Mouse (Mus musculus) forebrain, embryonic 15.5 days (tissue): ENCODE measurements around the gene Snx15. TPM values are rescaled to one million over a fixed set of nuclear protein-coding genes. Genes with fewer than 3 reads are reported as not detected.

ENCODE experiments used
- ATAC-seq: fragments of 200-750 bp; cut with Nextera tagmentation; replicated peaks from 2 replicates; pipeline ENCODE4 v1.8.0; 2017; ENCODE audit warnings: mild to moderate bottlenecking, moderate TSS enrichment, moderate library complexity
- H3K27ac ChIP-seq: fragments of 300-500 bp; sonication (generic); replicated peaks from 2 replicates; pipeline ENCODE4 v1.5.1; 2015; ENCODE audit warnings: mild to moderate bottlenecking, inconsistent platforms
- H3K27me3 ChIP-seq: fragments of 300-500 bp; sonication (generic); 2 replicates; pipeline ENCODE4 v1.6.1; 2015; ENCODE audit warnings: inconsistent platforms
- H3K36me3 ChIP-seq: fragments of 300-500 bp; sonication (generic); 2 replicates; pipeline ENCODE4 v1.6.1; 2015; ENCODE audit warnings: mild to moderate bottlenecking, inconsistent platforms
- H3K4me1 ChIP-seq: fragments of 300-500 bp; sonication (generic); 2 replicates; pipeline ENCODE4 v1.6.1; 2015; ENCODE audit warnings: inconsistent platforms
- H3K4me2 ChIP-seq: fragments of 300-500 bp; sonication (generic); replicated peaks from 2 replicates; pipeline ENCODE4 v1.6.1; 2015; ENCODE audit warnings: mild to moderate bottlenecking, inconsistent platforms
- H3K4me3 ChIP-seq: fragments of 300-500 bp; sonication (generic); 2 replicates; pipeline ENCODE4 v1.5.1; 2015; ENCODE audit warnings: mild to moderate bottlenecking, inconsistent platforms
- H3K9ac ChIP-seq: fragments of 300-500 bp; sonication (generic); replicated peaks from 2 replicates; pipeline ENCODE4 v1.6.1; 2015; ENCODE audit warnings: mild to moderate bottlenecking, inconsistent platforms
- H3K9me3 ChIP-seq: fragments of 300-500 bp; sonication (generic); 2 replicates; pipeline ENCODE4 v1.6.1; 2016; ENCODE audit warnings: inconsistent platforms
- WGBS: fragments of 180-500 bp; shearing (Covaris S2); methylation state at CpG from one replicate; pipeline ENCODE4 v1.1.7; 2015; ENCODE audit warnings: mixed read lengths; 5-methylcytosine and 5-hydroxymethylcytosine counted together
- polyA plus RNA-seq: library from polyadenylated mRNA; unstranded; fragments of >200 nt; fragmentation: Nextera tagmentation; extraction: Ambion mirVana; gene quantifications from 2 replicates; pipeline ENCODE4 v1.2.1, GENCODE M21; 2015

The Snx15 gene
- polyA plus RNA-seq, 1 experiment from 2014 or later, result 45.6 TPM

GRCm38 (mm10) chr19:6117986-6118676 is 10.0 kb downstream of the Snx15 start, which contains the start of gene Sac3d1:
TSS of gene Sac3d1 (minus strand) at chr19:6118650.
- peak; percentile 89 for ATAC-seq
- Histone ChIP-seq H3K4me3 (peak within 1 kb of the TSS; percentile 84), H3K9ac (peak within 1 kb of the TSS; percentile 86), H3K4me2 (peak within 1 kb of the TSS; percentile 82), H3K9me3 (no peaks in the 10 kb centered on the region), H3K36me3 (peaks cover 18% of the 10 kb centered on the region), H3K4me1 (peaks cover 26% of the 10 kb centered on the region), H3K27ac (peak within 1 kb of the TSS; percentile 96), H3K27me3 (no peaks in the 10 kb centered on the region)
- under 1% methylated on average over 77 of the region's 77 CpGs for WGBS

GRCm38 (mm10) chr19:6117346-6117985 is 10.6 kb downstream of the Snx15 start:
- WGBS, result 5% methylated on average over 32 of the region's 32 CpGs
- peaks cover 18% of the 10 kb centered on the region for H3K36me3 ChIP-seq
- 0 out of 2 replicates have a peak, but pooled peaks have one; percentile 2 for ATAC-seq

DNA sequence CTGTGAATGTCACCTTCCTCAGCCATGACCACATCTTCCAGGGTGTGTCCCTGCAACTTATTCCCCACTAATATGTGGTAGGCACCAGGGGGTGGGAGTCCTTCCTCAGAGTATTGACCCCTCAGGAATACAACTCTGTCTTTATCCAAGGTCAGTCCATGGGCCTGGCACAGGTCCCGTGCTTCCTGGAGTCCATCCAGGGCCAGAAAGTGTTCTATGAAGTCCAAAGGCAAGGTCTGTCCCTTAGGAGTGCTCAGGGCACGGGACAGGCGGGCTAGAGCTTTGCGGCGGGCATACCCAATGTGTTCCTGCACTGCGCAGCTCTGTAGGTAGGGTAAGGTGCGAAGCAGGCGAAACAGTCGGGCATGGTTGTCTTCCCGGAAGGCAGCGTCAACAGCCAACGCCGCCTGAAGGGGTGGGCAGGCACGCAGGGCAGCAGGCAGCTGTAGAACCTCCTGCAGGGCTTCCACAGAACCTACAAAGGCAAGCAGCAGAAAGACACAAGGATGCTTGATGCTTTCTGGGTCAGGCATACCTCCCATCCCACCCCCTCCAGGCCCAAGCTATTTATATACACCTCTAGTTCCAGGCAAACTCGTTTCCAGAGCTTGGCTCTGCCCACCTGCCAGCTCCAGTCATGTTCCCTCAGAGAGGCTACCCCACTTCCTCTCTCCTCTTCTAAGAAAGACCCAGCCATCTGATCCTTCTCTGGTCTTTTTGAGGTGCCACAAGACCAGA is 11.8 kb downstream of the Snx15 start:
- H3K36me3 ChIP-seq, result peaks cover 20% of the 10 kb centered on the region
- 92% methylated on average over 15 of the region's 15 CpGs for WGBS
- no peak for ATAC-seq
- H3K9ac ChIP-seq, result no peak overlapping the region
- H3K4me2 ChIP-seq, result no peak overlapping the region
- no peaks in the 10 kb centered on the region for H3K27me3 ChIP-seq
- no peaks in the 10 kb centered on the region for H3K9me3 ChIP-seq
- H3K4me3 ChIP-seq, result no peak overlapping the region
- H3K27ac ChIP-seq, result no peak overlapping the region
- H3K4me1 ChIP-seq, result peaks cover 26% of the 10 kb centered on the region

More at GRCm38 (mm10) chr19:6117346-6117985, 10.6 kb downstream of the Snx15 start:
- Histone ChIP-seq H3K27ac (peak overlapping the region; percentile 96), H3K9ac (peak overlapping the region; percentile 86), H3K9me3 (no peaks in the 10 kb centered on the region), H3K4me2 (peak overlapping the region; percentile 82), H3K4me3 (peak overlapping the region; percentile 84), H3K4me1 (peaks cover 26% of the 10 kb centered on the region), H3K27me3 (no peaks in the 10 kb centered on the region)

- Histone ChIP-seq H3K4me1 (peaks cover 14% of the 10 kb centered on the region), H3K27me3 (no peaks in the 10 kb centered on the region), H3K9ac (no peak overlapping the region), H3K27ac (no peak overlapping the region), H3K4me2 (no peak overlapping the region), H3K36me3 (peaks cover 20% of the 10 kb centered on the region), H3K4me3 (no peak overlapping the region), H3K9me3 (no peaks in the 10 kb centered on the region)
- WGBS, result 76% methylated on average over 6 of the region's 6 CpGs
- no peak for ATAC-seq
Observed at GRCm38 (mm10) chr19:6113116-6113515, 15.0 kb downstream of the Snx15 start.

DNA sequence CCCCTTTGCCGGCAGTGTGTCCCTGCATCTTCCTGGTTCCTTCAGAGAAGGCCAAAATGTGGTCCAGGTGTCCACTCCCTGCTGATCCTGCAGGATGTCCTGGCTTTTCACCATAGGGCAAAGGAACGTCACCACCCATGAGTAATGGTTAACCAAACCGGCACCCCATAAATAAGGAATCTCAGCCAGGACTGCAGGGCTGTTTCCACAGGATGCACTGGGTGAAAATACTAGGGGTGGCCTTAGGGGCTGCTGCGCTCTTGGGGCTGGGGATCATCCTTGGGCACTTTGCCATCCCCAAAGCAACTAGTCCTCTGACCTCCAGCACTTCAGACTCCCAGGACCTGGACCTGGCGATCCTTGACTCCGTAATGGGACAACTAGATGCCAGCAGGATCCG is 22.5 kb downstream of the Snx15 start, which contains the start of gene Naaladl1:
Gene Naaladl1 (plus strand): TSS at position 197 of the 400 bp plus-strand sequence.
- no peaks in the 10 kb centered on the region for H3K9me3 ChIP-seq
- ATAC-seq, result no peak
- no peak within 1 kb of the TSS for H3K27ac ChIP-seq
- no peak within 1 kb of the TSS for H3K4me2 ChIP-seq
- no peaks in the 10 kb centered on the region for H3K4me1 ChIP-seq
- H3K4me3 ChIP-seq, result no peak within 1 kb of the TSS
- H3K27me3 ChIP-seq, result no peaks in the 10 kb centered on the region
- 84% methylated on average over 7 of the region's 7 CpGs for WGBS
- no peaks in the 10 kb centered on the region for H3K36me3 ChIP-seq
- no peak within 1 kb of the TSS for H3K9ac ChIP-seq

- 90% methylated on average over 4 of the region's 4 CpGs for WGBS
- ATAC-seq, result no peak
Observed at GRCm38 (mm10) chr19:6104476-6104875, 23.6 kb downstream of the Snx15 start.

DNA sequence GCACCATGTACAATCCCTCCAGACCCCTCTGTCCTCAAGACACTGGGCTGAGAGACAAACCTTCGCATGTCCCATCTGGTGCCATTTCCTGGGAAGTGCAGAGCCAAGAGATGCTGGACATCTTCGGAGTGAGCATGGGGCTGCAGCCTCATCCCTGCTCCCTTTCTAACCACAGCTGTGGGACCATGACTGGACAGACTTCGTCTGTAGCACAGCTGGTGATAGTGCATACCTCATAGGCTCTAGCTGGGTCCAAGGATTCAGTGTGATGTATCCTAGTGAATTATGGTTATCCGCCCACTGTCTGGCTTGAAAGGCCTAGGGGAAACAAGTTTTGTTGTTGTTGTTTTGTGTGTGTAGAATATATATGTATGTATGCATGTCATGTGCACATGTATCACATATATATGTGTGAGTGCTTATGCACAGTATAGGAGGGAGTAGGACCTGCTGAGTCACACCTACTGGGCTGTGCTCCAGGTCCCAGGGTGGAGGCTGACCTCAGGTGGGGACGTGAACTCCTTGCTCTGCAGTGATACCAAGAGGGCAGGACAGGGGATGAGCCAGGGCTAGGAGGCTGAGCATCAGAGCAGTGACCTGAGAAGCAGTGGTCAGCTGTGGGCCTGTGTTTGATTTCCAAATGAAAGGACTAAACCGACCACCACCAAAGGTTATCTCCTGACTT is 25.8 kb downstream of the Snx15 start:
- no peak overlapping the region for H3K4me3 ChIP-seq
- no peak overlapping the region for H3K27ac ChIP-seq
- no peak overlapping the region for H3K9ac ChIP-seq
- H3K4me2 ChIP-seq, result no peak overlapping the region
- H3K9me3 ChIP-seq, result no peaks in the 10 kb centered on the region
- H3K27me3 ChIP-seq, result no peaks in the 10 kb centered on the region
- no peak for ATAC-seq
- no peaks in the 10 kb centered on the region for H3K36me3 ChIP-seq
- WGBS, result 81% methylated on average over 6 of the region's 6 CpGs
- no peaks in the 10 kb centered on the region for H3K4me1 ChIP-seq

More at GRCm38 (mm10) chr19:6104476-6104875, 23.6 kb downstream of the Snx15 start:
- Histone ChIP-seq H3K9ac (no peak overlapping the region), H3K27ac (no peak overlapping the region), H3K4me3 (no peak overlapping the region), H3K9me3 (no peaks in the 10 kb centered on the region), H3K4me1 (no peaks in the 10 kb centered on the region), H3K4me2 (no peak overlapping the region), H3K27me3 (no peaks in the 10 kb centered on the region), H3K36me3 (no peaks in the 10 kb centered on the region)

DNA sequence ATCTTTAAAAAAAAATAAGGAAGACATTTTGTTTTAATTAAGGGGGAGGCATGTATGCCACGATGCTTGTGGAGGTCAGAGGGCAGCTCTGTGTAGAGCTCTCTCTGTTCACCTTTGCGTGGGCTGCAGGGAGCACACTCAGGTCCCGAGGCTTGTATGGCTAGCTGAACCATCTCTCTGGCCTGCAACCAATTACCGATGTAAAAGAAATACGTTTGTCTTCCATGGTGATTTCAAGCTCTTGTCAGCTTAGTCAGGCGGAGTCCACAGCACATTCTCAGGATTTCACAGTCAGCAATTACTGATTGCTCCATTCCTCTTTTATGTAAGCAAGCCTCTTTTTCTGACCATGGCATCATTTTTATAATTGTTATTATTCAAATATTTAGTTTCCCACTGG is 26.9 kb downstream of the Snx15 start:
- ATAC-seq, result no peak
- H3K27ac ChIP-seq, result no peak overlapping the region
- no peak overlapping the region for H3K4me2 ChIP-seq
- 83% methylated on average over 6 of the region's 6 CpGs for WGBS
- H3K27me3 ChIP-seq, result no peaks in the 10 kb centered on the region
- H3K9me3 ChIP-seq, result no peaks in the 10 kb centered on the region
- no peak overlapping the region for H3K4me3 ChIP-seq
- H3K4me1 ChIP-seq, result no peaks in the 10 kb centered on the region
- H3K9ac ChIP-seq, result no peak overlapping the region
- H3K36me3 ChIP-seq, result no peaks in the 10 kb centered on the region

DNA sequence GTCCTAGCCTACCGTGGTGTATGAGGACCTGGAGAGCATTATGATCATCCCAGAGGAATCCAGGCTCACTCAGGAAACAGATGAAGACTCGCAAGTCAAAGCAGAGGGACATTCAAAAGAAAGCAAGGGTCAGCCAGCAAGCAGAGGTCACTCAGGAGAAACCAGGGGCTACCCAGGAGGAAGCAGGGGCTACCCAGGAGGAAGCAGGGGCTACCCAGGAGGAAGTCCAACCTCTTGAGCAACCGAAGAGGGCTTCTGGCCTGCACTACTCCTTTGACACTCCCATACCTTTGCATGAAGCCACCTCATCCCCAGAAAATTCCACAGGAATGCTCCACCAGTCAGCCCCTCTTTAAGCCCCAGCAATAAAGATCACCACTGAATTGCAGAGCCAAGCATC is 30.3 kb downstream of the Snx15 start:
- Histone ChIP-seq H3K4me3 (no peak overlapping the region), H3K4me2 (no peak overlapping the region), H3K36me3 (no peaks in the 10 kb centered on the region), H3K27me3 (no peaks in the 10 kb centered on the region), H3K27ac (no peak overlapping the region), H3K9ac (no peak overlapping the region), H3K4me1 (no peaks in the 10 kb centered on the region), H3K9me3 (no peaks in the 10 kb centered on the region)
- no peak for ATAC-seq
- WGBS, result 91% methylated on average over 3 of the region's 3 CpGs

DNA sequence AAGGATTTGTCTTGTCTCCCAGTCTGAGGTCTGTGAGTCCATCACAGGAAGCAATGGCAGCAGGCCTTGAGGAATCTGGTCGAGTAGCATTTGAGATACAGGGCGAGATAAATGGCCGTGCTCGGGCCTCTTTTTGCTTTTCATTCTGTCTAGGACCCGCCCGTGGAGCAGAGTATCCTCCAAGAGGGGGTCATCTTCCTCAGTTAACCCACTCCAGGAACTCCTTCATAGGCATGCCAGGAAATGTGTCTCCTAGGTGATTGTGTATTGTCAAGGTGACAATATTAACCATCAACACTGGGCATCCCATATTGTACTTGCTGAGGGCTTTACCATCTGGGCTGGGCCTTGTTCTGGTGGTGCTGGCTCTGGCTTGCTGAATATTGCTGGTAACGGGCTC is 34.0 kb downstream of the Snx15 start, which contains the start of gene AC131692.1:
Gene AC131692.1 (plus strand): TSS at position 301 of the 400 bp plus-strand sequence.
- Histone ChIP-seq H3K27me3 (no peaks in the 10 kb centered on the region), H3K27ac (no peak within 1 kb of the TSS), H3K36me3 (0 out of 2 replicates have a peak, but pooled peaks cover 3% of the 10 kb centered on the region), H3K9me3 (no peaks in the 10 kb centered on the region), H3K4me1 (no peaks in the 10 kb centered on the region), H3K9ac (no peak within 1 kb of the TSS), H3K4me2 (no peak within 1 kb of the TSS), H3K4me3 (no peak within 1 kb of the TSS)
- ATAC-seq, result no peak
- WGBS, result 94% methylated on average over 7 of the region's 7 CpGs

GRCm38 (mm10) chr19:6088841-6089240 is 39.3 kb downstream of the Snx15 start:
- WGBS, result 95% methylated on average over 13 of the region's 13 CpGs
- no peak overlapping the region for H3K4me2 ChIP-seq
- H3K27ac ChIP-seq, result no peak overlapping the region
- no peak for ATAC-seq
- no peak overlapping the region for H3K4me3 ChIP-seq
- H3K4me1 ChIP-seq, result peaks cover 16% of the 10 kb centered on the region
- 0 out of 2 replicates have a peak, but pooled peaks cover 3% of the 10 kb centered on the region for H3K36me3 ChIP-seq
- no peaks in the 10 kb centered on the region for H3K9me3 ChIP-seq
- no peak overlapping the region for H3K9ac ChIP-seq
- H3K27me3 ChIP-seq, result no peaks in the 10 kb centered on the region
